Mouse (Mus musculus) stomach, postnatal 0 days (tissue): ENCODE results near the gene Ush2a. TPM values are rescaled to one million over a fixed set of nuclear protein-coding genes. Genes with fewer than 3 reads are reported as not detected.

Source experiments
- ATAC-seq: fragments of 200-750 bp; cut with Nextera tagmentation; 2 replicates; pipeline ENCODE4 v1.8.0; 2017; ENCODE audit not compliant: low FRiP score, low TSS enrichment
- DNase-seq: peaks from one replicate; pipeline ENCODE4 v3.0.0-alpha.2; 2016; ENCODE audit warnings: low spot score
- H3K27ac ChIP-seq: fragments of 300-500 bp; sonication (generic); replicated peaks from 2 replicates; pipeline ENCODE4 v1.5.1; 2014; ENCODE audit warnings: mild to moderate bottlenecking, control low read depth
- H3K27me3 ChIP-seq: fragments of 300-500 bp; sonication (generic); 2 replicates; pipeline ENCODE4 v1.6.1; 2014; ENCODE audit warnings: low read length; ENCODE audit not compliant: control insufficient read depth, insufficient read depth
- H3K36me3 ChIP-seq: fragments of 300-500 bp; sonication (generic); 2 replicates; pipeline ENCODE4 v1.6.1; 2014; ENCODE audit warnings: low read length, mixed read lengths; ENCODE audit not compliant: control insufficient read depth, insufficient read depth
- H3K4me1 ChIP-seq: fragments of 300-500 bp; sonication (generic); replicated peaks from 2 replicates; pipeline ENCODE4 v1.6.1; 2014; ENCODE audit warnings: antibody characterized with exemption; ENCODE audit not compliant: control insufficient read depth, insufficient read depth
- H3K4me2 ChIP-seq: fragments of 300-500 bp; sonication (generic); replicated peaks from 2 replicates; pipeline ENCODE4 v1.6.1; 2014; ENCODE audit warnings: low read depth, mild to moderate bottlenecking, control low read depth, moderate library complexity
- H3K4me3 ChIP-seq: fragments of 300-500 bp; sonication (generic); 2 replicates; pipeline ENCODE4 v1.5.1; 2014; ENCODE audit warnings: low read depth, low read length, control low read depth
- H3K9ac ChIP-seq: fragments of 300-500 bp; sonication (generic); 2 replicates; pipeline ENCODE4 v1.6.1; 2014; ENCODE audit warnings: mild to moderate bottlenecking, low read length, control low read depth, mixed read lengths
- H3K9me3 ChIP-seq: fragments of 300-500 bp; sonication (generic); 2 replicates; pipeline ENCODE4 v1.6.1; 2016; ENCODE audit warnings: low read length; ENCODE audit not compliant: control insufficient read depth
- CTCF ChIP-seq: IDR thresholded peaks from 2 replicates; pipeline ENCODE4 v1.5.1; 2016; ENCODE audit warnings: antibody characterized with exemption, low read depth, mild to moderate bottlenecking, moderate library complexity
- EP300 ChIP-seq: optimal IDR thresholded peaks from 2 replicates; pipeline ENCODE3; 2016; ENCODE audit warnings: antibody characterized with exemption
- WGBS: fragments of 180-500 bp; shearing (Covaris S2); extraction: QIAGEN DNeasy Blood & Tissue Kit; methylation state at CpG from one replicate; pipeline ENCODE4 v1.1.7; 2014; 5-methylcytosine and 5-hydroxymethylcytosine counted together
- polyA plus RNA-seq: library from polyadenylated mRNA; unstranded; fragments of >200 nt; fragmentation: Nextera tagmentation; extraction: Ambion mirVana; gene quantifications from 2 replicates; pipeline ENCODE4 v1.2.1, GENCODE M21; 2015

The Ush2a gene
- polyA plus RNA-seq, 1 experiment from 2014 or later = not detected

DNA sequence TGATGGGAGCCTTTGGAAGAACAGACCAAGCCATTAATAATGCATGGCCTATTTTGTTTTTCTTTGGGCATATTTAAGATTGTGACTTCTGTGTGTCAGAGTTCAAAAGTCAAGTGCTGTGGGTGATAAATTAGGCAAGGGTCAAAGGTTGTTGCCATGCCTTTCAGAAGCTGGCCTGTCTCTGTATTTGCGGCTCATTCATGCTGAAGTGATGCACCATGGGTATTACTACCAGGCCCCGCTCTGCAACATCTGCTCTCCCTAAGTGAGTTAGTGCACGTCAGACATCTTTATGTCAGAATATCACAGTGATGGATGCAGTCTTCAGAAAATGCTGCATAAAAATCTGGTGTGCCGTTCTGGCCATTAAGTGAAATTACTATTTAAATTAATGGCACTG, 544.0 kb downstream of the Ush2a start:
- Histone ChIP-seq H3K4me3 (no peak overlapping the region), H3K9me3 (no peaks in the 10 kb centered on the region), H3K27ac (no peak overlapping the region), H3K27me3 (no peaks in the 10 kb centered on the region), H3K4me2 (no peak overlapping the region), H3K9ac (no peak overlapping the region), H3K36me3 (no peaks in the 10 kb centered on the region), H3K4me1 (no peaks in the 10 kb centered on the region)
- TF ChIP-seq EP300 = no peak
- TF ChIP-seq CTCF = no peak
- 54% methylated on average over 4 of the region's 4 CpGs for WGBS
- ATAC-seq = no peak
- DNase-seq = no peak

DNA sequence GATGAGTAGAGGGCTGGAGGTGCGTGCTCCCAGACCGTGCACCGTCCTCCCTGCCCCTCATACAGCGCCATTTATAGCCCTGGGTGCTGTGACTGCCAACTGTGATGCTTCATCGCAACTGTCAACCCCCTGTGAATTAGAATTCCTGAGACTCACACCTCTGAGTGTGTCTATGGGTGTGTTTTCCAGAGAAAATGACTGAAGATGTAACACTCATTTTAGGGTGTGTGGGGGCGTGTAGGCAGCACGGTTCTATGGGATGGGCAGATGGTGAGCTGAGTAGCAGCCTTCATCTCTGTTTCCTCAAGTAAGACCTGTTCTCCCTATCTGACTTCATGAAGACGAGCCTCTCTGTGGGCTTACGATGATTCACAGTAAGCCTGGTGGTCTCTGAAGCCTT, 548.8 kb downstream of the Ush2a start:
- Histone ChIP-seq H3K9me3 (no peaks in the 10 kb centered on the region), H3K36me3 (no peaks in the 10 kb centered on the region), H3K4me1 (no peaks in the 10 kb centered on the region), H3K4me2 (no peak overlapping the region), H3K27me3 (no peaks in the 10 kb centered on the region), H3K27ac (no peak overlapping the region), H3K4me3 (no peak overlapping the region), H3K9ac (no peak overlapping the region)
- TF ChIP-seq EP300 = no peak
- TF ChIP-seq CTCF = no peak
- ATAC-seq = no peak
- DNase-seq = no peak
- WGBS = 82% methylated on average over 9 of the region's 9 CpGs

DNA sequence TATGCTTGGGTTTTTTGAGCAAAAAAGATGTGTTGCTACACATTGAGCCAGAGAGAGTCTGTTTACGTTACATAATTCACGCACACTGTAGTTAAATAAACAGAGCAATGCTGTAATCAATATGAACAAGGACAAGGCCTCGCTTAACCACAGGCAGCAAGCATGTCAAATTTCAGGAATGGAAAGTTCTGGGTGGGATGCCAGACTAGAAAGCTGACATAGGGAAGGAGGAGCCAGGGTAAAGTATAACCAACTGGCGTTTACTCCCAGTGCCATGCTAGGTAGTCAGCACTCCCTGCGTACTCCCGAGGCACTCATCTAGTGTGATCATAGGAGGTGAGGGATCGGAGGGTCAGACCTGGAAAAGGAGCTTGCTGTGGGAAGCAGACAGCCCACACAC, 553.2 kb downstream of the Ush2a start:
- Histone ChIP-seq H3K4me1 (no peaks in the 10 kb centered on the region), H3K9me3 (no peaks in the 10 kb centered on the region), H3K27me3 (no peaks in the 10 kb centered on the region), H3K27ac (no peak overlapping the region), H3K4me2 (no peak overlapping the region), H3K36me3 (no peaks in the 10 kb centered on the region), H3K9ac (no peak overlapping the region), H3K4me3 (no peak overlapping the region)
- no peak for DNase-seq
- 54% methylated on average over 7 of the region's 7 CpGs for WGBS
- ATAC-seq = no peak
- TF ChIP-seq EP300 (no peak), CTCF (no peak)

DNA sequence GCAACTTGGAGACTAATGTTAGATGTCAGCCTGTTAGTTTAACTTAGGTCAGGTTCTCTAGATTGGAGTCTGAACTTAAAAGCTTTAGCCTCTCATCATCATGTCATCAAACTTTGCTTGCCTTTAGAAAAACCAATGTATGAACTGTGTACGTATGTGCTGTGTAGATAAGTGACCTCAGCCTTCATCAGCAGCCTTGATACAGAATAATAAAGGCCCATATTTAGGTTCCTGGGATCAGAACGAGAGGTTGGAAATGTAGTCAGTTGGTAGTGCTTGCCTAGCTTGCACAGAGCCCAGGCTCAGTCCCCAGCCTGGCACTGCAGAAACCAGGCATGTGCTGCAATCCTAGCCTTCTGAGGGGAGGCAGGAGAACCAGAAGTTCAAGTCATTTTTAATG, 562.4 kb downstream of the Ush2a start:
- no peak for TF ChIP-seq CTCF
- TF ChIP-seq EP300 = no peak
- Histone ChIP-seq H3K4me2 (no peak overlapping the region), H3K27me3 (no peaks in the 10 kb centered on the region), H3K36me3 (no peaks in the 10 kb centered on the region), H3K9me3 (no peaks in the 10 kb centered on the region), H3K4me3 (no peak overlapping the region), H3K4me1 (no peaks in the 10 kb centered on the region), H3K27ac (no peak overlapping the region), H3K9ac (no peak overlapping the region)
- WGBS = 81% methylated on average over 2 of the region's 2 CpGs
- no peak for ATAC-seq
- DNase-seq = no peak

DNA sequence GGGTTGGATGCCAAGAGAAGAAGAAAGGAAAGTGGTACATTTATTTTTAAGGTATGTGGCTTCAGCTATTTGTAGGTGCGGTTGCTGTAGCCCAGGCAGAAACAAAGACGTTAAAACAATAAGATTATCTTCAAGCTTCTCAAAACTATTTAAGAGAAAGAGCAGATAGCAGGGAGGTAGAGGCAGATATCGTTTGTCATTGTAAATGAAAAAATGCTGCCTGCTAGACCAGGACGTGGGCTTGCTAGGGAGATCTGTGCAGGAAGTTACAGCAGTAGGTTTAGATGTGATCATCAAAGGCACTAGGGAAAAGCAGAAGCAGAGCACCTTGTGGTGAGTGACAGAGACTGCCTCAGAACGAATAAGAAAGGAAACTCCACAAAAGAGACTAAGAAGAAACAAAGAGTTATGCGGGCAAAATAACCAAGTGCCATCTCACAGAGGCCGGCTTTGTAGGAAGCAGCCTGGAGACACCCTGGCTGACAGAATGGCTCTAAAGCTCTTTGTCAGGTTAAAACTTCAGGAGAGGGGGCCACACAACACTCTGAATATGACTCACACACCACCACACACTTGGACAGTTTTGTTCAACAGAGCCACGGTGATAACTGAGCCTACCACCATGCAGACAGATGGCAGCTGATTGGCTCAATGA, 563.2 kb downstream of the Ush2a start:
- Histone ChIP-seq H3K4me2 (no peak overlapping the region), H3K4me1 (no peaks in the 10 kb centered on the region), H3K9ac (no peak overlapping the region), H3K36me3 (no peaks in the 10 kb centered on the region), H3K4me3 (no peak overlapping the region), H3K27ac (no peak overlapping the region), H3K27me3 (no peaks in the 10 kb centered on the region), H3K9me3 (no peaks in the 10 kb centered on the region)
- DNase-seq (no peak), ATAC-seq (no peak)
- TF ChIP-seq CTCF (no peak), EP300 (no peak)
- WGBS = 71% methylated on average over 8 of the region's 8 CpGs

DNA sequence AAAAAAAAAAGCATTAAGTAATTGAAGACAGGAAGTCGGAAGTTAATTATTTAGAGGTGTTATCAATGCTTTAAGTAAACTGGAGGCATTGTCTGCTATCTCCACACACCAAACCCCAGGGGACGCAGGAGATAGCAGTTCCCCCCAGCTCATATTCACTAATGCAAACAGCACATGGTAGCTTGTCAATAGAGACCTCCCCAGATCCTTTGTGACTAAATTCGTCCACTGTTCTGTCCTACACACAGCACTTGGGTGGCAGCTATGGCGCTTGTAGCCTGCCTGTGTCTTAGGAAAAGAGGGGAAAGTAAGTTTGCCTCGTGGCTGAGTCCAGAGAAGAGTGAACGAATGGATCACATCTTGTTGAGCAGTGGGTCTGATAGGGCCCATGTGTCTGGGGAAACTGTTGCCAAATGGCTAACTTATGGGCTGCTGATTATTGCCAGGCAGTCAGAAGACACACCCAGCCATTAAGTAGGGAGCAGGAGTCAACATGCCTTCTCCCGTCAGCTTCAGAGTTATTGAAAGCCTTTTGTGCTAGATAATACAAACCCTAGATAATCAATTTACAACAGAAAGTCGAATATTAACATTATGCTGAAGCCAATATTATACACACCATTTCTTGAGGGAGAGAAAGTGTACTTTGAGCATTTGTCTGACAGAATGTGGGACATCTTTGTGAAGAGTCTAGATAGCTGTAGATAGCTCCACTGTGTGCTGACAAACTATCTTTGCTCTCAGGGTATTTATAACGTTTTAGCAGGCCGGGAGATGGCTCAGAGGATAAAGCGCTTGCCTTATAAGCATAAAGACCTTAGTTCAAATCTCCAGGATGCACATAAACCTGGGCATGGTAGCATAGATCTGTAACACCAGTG, 568.9 kb downstream of the Ush2a start:
- H3K27me3 ChIP-seq = no peaks in the 10 kb centered on the region
- ATAC-seq (no peak), DNase-seq (no peak)
- H3K4me3 ChIP-seq = no peak overlapping the region
- no peaks in the 10 kb centered on the region for H3K9me3 ChIP-seq
- no peak overlapping the region for H3K9ac ChIP-seq
- no peaks in the 10 kb centered on the region for H3K36me3 ChIP-seq
- H3K4me1 ChIP-seq = no peaks in the 10 kb centered on the region
- WGBS = 42% methylated on average over 11 of the region's 11 CpGs
- TF ChIP-seq EP300 = no peak
- H3K27ac ChIP-seq = no peak overlapping the region
- H3K4me2 ChIP-seq = no peak overlapping the region
